Comparison of ENCODE assay signal across 9 mouse cellular contexts in the genomic region with DNA sequence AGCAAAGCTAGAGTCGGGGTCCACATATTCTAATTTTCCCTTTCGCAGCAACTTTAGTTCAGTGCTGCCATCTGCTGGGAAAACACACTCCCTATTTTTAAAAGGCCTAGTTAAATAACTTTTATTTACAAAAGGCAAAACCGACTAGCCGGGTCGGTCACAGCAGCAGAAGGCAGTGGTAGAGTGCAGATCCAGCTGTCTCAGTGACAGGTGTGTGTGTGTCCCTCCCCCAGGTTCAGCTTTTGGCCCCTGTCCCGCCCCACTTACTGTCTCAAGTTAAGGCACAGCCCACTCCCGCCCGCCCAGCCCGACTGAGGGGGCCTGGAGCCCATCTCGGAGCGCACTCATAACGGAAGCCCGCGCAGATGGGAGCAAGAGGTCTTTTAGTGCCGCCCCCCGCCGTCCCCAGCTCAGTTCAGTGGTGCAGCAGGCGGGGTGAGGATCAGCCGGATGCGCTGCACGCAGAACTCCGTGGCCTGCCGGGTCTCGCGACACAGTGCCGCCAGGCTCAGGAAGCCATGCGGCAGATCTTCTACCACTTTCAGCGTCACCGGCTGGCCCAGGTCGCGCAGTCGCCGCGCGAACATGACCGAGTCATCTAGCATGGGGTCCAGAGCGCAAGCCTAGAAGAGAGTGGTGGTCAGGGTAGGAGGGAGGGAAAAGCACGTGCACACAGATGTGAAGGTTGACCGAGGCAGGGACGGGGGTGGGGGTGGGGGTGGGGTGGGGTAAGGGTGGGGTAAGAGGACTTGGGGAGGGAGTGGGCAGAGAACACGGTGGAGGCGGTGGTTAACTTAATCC. TPM values are rescaled to one million over a fixed set of nuclear protein-coding genes. Genes with fewer than 3 reads are reported as not detected.
DNase-seq lines count a peak whose midpoint lies in the region; ATAC-seq lines count a peak whose summit lies in the region.
"Had no signal": no experiment of that assay in that cellular context is flagged by ENCODE, and none has a peak within 500 bp of the region (broad histone marks: within the 10 kb centered on the region; RNA-seq: fewer than 3 reads in every experiment).

No protein-coding gene starts in this region.

- DNase-seq in adrenal gland, adult (ENCODE audit: inconsistent age in 2 of 2, low spot score in 1 of 2), result peak; percentile 63 to 85
- DNase-seq in adrenal gland, postnatal 4 days (ENCODE audit: low spot score in 2 of 2), result no peak
- DNase-seq in R1 (ENCODE audit: low read depth, low spot score), result peak; percentile 82
- DNase-seq in hindbrain, embryonic 10.5 days (ENCODE audit: low spot score), result peak; percentile 64
- peak; percentile 75 for DNase-seq in testis, postnatal 10 days (ENCODE audit: low spot score)

- H3K36me3 ChIP-seq in embryonic facial prominence, embryonic 13.5 days, result peaks cover 30% of the 10 kb centered on the region
- H3K36me3 ChIP-seq in hindbrain, embryonic 10.5 days, result peaks cover 28% of the 10 kb centered on the region
- H3K36me3 ChIP-seq in limb, embryonic 15.5 days, result peaks cover 28% of the 10 kb centered on the region
- peaks cover 5% of the 10 kb centered on the region; the same call in 1 of the 2 replicates for H3K36me3 ChIP-seq in midbrain, embryonic 15.5 days (replicated peaks)

- H3K4me3 ChIP-seq in embryonic facial prominence, embryonic 13.5 days, result peak overlapping the region; percentile 45
- peak overlapping the region; percentile 60 for H3K4me3 ChIP-seq in hindbrain, embryonic 10.5 days
- peak overlapping the region; percentile 42 for H3K4me3 ChIP-seq in limb, embryonic 15.5 days
- H3K4me3 ChIP-seq in midbrain, embryonic 15.5 days, result peak overlapping the region; percentile 20

- 0 out of 2 replicates have a peak overlapping the region, but pooled peaks have one; percentile 28 for H3K27ac ChIP-seq in embryonic facial prominence, embryonic 13.5 days
- peak overlapping the region; percentile 86 for H3K27ac ChIP-seq in hindbrain, embryonic 10.5 days
- peak overlapping the region; percentile 24; the same call in 1 of the 2 replicates for H3K27ac ChIP-seq in limb, embryonic 15.5 days
- H3K27ac ChIP-seq in midbrain, embryonic 15.5 days, result no peak overlapping the region

- WGBS in embryonic facial prominence, embryonic 13.5 days, result 1% methylated on average over 42 of the region's 42 CpGs
- WGBS in hindbrain, embryonic 10.5 days, result 2% methylated on average over 42 of the region's 42 CpGs
- 3% methylated on average over 40 of the region's 42 CpGs for WGBS in limb, embryonic 15.5 days
- 2% methylated on average over 40 of the region's 42 CpGs for WGBS in midbrain, embryonic 15.5 days

- peak overlapping the region; percentile 82 for H3K4me2 ChIP-seq in embryonic facial prominence, embryonic 13.5 days
- peak overlapping the region; percentile 70 for H3K4me2 ChIP-seq in limb, embryonic 15.5 days
- H3K4me2 ChIP-seq in midbrain, embryonic 15.5 days, result peak overlapping the region; percentile 54

- peak overlapping the region; percentile 72 for H3K9ac ChIP-seq in embryonic facial prominence, embryonic 13.5 days
- peak overlapping the region; percentile 21; the same call in 1 of the 2 replicates for H3K9ac ChIP-seq in limb, embryonic 15.5 days
- H3K9ac ChIP-seq in midbrain, embryonic 15.5 days, result peak overlapping the region; percentile 28; the same call in 1 of the 2 replicates

- H3K4me1 ChIP-seq in embryonic facial prominence, embryonic 13.5 days, result peaks cover 22% of the 10 kb centered on the region; the same call in 1 of the 2 replicates
- H3K4me1 ChIP-seq in hindbrain, embryonic 10.5 days (replicated peaks), result peaks cover 30% of the 10 kb centered on the region
- peaks cover 32% of the 10 kb centered on the region for H3K4me1 ChIP-seq in limb, embryonic 15.5 days
- peaks cover 24% of the 10 kb centered on the region for H3K4me1 ChIP-seq in midbrain, embryonic 15.5 days

- H3K27me3 ChIP-seq in embryonic facial prominence, embryonic 13.5 days, result peaks cover 6% of the 10 kb centered on the region
- H3K27me3 ChIP-seq in hindbrain, embryonic 10.5 days (ENCODE audit: insufficient read depth, poor library complexity, severe bottlenecking), result peaks cover 43% of the 10 kb centered on the region
- no peaks in the 10 kb centered on the region for H3K27me3 ChIP-seq in limb, embryonic 15.5 days
- peaks cover 7% of the 10 kb centered on the region; the same call in 1 of the 2 replicates for H3K27me3 ChIP-seq in midbrain, embryonic 15.5 days (replicated peaks)

- peak; percentile 34; the same call in 1 of the 2 replicates for ATAC-seq in embryonic facial prominence, embryonic 13.5 days (ENCODE audit: insufficient number of reproducible peaks, insufficient read depth, low FRiP score, low TSS enrichment, low read depth)
- peak; percentile 50; the same call in 1 of the 2 replicates for ATAC-seq in limb, embryonic 15.5 days (ENCODE audit: insufficient number of reproducible peaks, low FRiP score, low TSS enrichment, low read depth)
- peak; percentile 34 for ATAC-seq in midbrain, embryonic 15.5 days (replicated peaks)

- no peaks in the 10 kb centered on the region for H3K9me3 ChIP-seq in embryonic facial prominence, embryonic 13.5 days
- no peaks in the 10 kb centered on the region for H3K9me3 ChIP-seq in hindbrain, embryonic 10.5 days
- H3K9me3 ChIP-seq in limb, embryonic 15.5 days, result no peaks in the 10 kb centered on the region
- no peaks in the 10 kb centered on the region for H3K9me3 ChIP-seq in midbrain, embryonic 15.5 days

RNA-seq across cellular contexts. Expression of gene Cnfn, which starts 10.2 kb away (rescaled TPM):
- not detected for total RNA-seq in adrenal gland, postnatal 4 days (2021)
- 4.4 and 7.0 TPM in 2 replicates for polyA plus RNA-seq in embryonic facial prominence, embryonic 13.5 days (2015; fragmentation: Nextera tagmentation; extraction: Ambion mirVana)
- not detected in 2 replicates for polyA plus RNA-seq in hindbrain, embryonic 10.5 days (2016; fragmentation: Nextera tagmentation; extraction: Ambion mirVana)
- 649 and 693 TPM in 2 replicates for polyA plus RNA-seq in limb, embryonic 15.5 days (2015; fragmentation: Nextera tagmentation; extraction: Ambion mirVana)
- polyA plus RNA-seq in midbrain, embryonic 15.5 days (2015; fragmentation: Nextera tagmentation; extraction: Ambion mirVana), result not detected in 2 replicates
- total RNA-seq: layer of hippocampus, postnatal 25 days had no signal

RNA-seq across cellular contexts. Expression of gene Lipe, which starts 18.8 kb away (rescaled TPM):
- 100 to 1,000 TPM; 139 to 178 TPM for total RNA-seq in adrenal gland, postnatal 4 days (2021)
- 9.5 and 9.9 TPM in 2 replicates for polyA plus RNA-seq in embryonic facial prominence, embryonic 13.5 days (2015; fragmentation: Nextera tagmentation; extraction: Ambion mirVana)
- 6.0 and 8.6 TPM in 2 replicates for polyA plus RNA-seq in hindbrain, embryonic 10.5 days (2016; fragmentation: Nextera tagmentation; extraction: Ambion mirVana)
- polyA plus RNA-seq in limb, embryonic 15.5 days (2015; fragmentation: Nextera tagmentation; extraction: Ambion mirVana), result 9.2 and 11.8 TPM in 2 replicates
- polyA plus RNA-seq in midbrain, embryonic 15.5 days (2015; fragmentation: Nextera tagmentation; extraction: Ambion mirVana), result 10.5 and 12.7 TPM in 2 replicates

RNA-seq across cellular contexts. Expression of gene Cxcl17, which starts 32.9 kb away (rescaled TPM):
- not detected for total RNA-seq in adrenal gland, postnatal 4 days (2021)
- polyA plus RNA-seq in embryonic facial prominence, embryonic 13.5 days (2015; fragmentation: Nextera tagmentation; extraction: Ambion mirVana), result 0.85 TPM in 1 of 2 replicates, not detected in the other
- polyA plus RNA-seq in hindbrain, embryonic 10.5 days (2016; fragmentation: Nextera tagmentation; extraction: Ambion mirVana), result 0.45 and 0.63 TPM in 2 replicates
- 0.20 and 0.32 TPM in 2 replicates for polyA plus RNA-seq in limb, embryonic 15.5 days (2015; fragmentation: Nextera tagmentation; extraction: Ambion mirVana)
- polyA plus RNA-seq in midbrain, embryonic 15.5 days (2015; fragmentation: Nextera tagmentation; extraction: Ambion mirVana), result 0.79 and 0.93 TPM in 2 replicates
- total RNA-seq: layer of hippocampus, postnatal 25 days had no signal

Comparison
In these comparisons a context has a peak if more than half of its experiments do, and no peak if none do; other contexts are left out.
1. DNase-seq: peak in adrenal gland, adult (2 of 2), R1 (single experiment), hindbrain, embryonic 10.5 days (single experiment) and testis, postnatal 10 days (single experiment); none in adrenal gland, postnatal 4 days (0 of 2).
2. H3K9ac ChIP-seq: peak in every context shown above with its lines; median percentile 72 in embryonic facial prominence, embryonic 13.5 days; 28 in midbrain, embryonic 15.5 days; 21 in limb, embryonic 15.5 days.
3. RNA of gene Cnfn, which starts 10.2 kb away (polyA plus RNA-seq): 649 to 693 TPM in limb, embryonic 15.5 days; 4.4 to 7.0 TPM in embryonic facial prominence, embryonic 13.5 days, not detected in hindbrain, embryonic 10.5 days and not detected in midbrain, embryonic 15.5 days; every median in the first group is over 10 times any median in the second.
4. Peak in every context shown above with its lines, with median percentiles within 50 percentile points of each other: ATAC-seq, H3K4me2 ChIP-seq and H3K4me3 ChIP-seq.